Mouse (Mus musculus) lung, adult 2 months (tissue): Measurements from ENCODE around the gene Slc38a10.

Source experiments
- CTCF ChIP-seq: fragments of 200-500 bp; IDR thresholded peaks from 2 replicates; pipeline ENCODE4 v1.5.1; 2011; ENCODE audit warnings: mild to moderate bottlenecking, low read length, control low read depth; ENCODE audit not compliant: insufficient read depth
- POLR2A ChIP-seq: fragments of 200-500 bp; IDR thresholded peaks from 2 replicates; pipeline ENCODE4 v1.6.1; 2011; ENCODE audit warnings: low read depth, mild to moderate bottlenecking, control low read depth, low read length, borderline replicate concordance; ENCODE audit errors: extremely low read depth

DNA sequence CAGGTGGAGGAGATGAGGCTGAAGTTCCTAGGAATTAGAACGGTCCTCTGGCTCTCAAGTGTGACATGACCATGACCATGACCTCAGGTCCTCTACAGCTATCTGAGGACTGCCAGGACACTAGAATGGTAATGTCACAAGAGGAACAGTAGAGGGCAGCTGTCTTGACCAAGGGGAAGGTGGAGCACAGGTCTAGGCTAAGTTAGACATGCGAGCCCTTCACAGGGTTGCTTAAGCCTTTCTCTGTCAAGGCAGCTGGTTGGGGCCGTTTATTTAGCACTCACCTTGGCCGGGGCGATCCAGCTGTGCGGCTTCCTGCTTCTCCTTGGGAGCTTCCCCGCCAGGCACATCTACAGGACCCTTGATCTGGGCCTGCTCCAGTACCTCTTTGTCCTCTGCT is 40.6 kb downstream of the Slc38a10 start:
- TF ChIP-seq CTCF (0 out of 2 replicates have a peak, but pooled peaks have one; percentile 24), POLR2A (no peak)
